Mouse (Mus musculus) brain, embryonic 14.5 days (tissue): ENCODE measurements at regions not wholly inside any gene's neighbourhood (a gene's known extent, or its start where the extent isn't known, plus 50 kb on each side); places are given as distances from the start of the nearest gene placed in this dataset.

ENCODE experiments used
- CTCF ChIP-seq: fragments of 200-500 bp; IDR thresholded peaks from 2 replicates; pipeline ENCODE4 v1.5.1; 2012; ENCODE audit warnings: inconsistent platforms, mild to moderate bottlenecking, moderate library complexity, borderline replicate concordance; ENCODE audit not compliant: insufficient read depth, insufficient read length; ENCODE audit errors: extremely low read depth
- POLR2A ChIP-seq: fragments of 200-500 bp; IDR thresholded peaks from 2 replicates; pipeline ENCODE4 v1.6.1; 2012; ENCODE audit warnings: mild to moderate bottlenecking, inconsistent platforms, borderline replicate concordance; ENCODE audit not compliant: poor library complexity, insufficient read depth, insufficient read length, severe bottlenecking; ENCODE audit errors: extremely low read depth

GRCm38 (mm10) chr3:66589483-66589882 is 292.8 kb upstream of the Veph1 start:
- TF ChIP-seq CTCF: no peak
- no peak for TF ChIP-seq POLR2A
